ENCODE assay signal across 15 mouse cellular contexts in genomic region chr6:88914799-88915198, GRCm38 (mm10). TPM values are rescaled to one million over a fixed set of nuclear protein-coding genes. Genes with fewer than 3 reads are reported as not detected.
A peak's percentile ranks its signal among the peaks of the same experiment; 100 is the strongest.
DNase-seq lines count a peak whose midpoint lies in the region; ATAC-seq and TF ChIP-seq lines count a peak whose summit lies in the region.
"Had no signal": no experiment of that assay in that cellular context is flagged by ENCODE, and none has a peak within 500 bp of the region (broad histone marks: within the 10 kb centered on the region; RNA-seq: fewer than 3 reads in every experiment).

No protein-coding gene starts in this region.

- no peak for TF ChIP-seq CTCF in forebrain, postnatal 0 days (IDR thresholded peaks at IDR 0.05; ENCODE audit: low read depth)
- no peak for TF ChIP-seq CTCF in heart, postnatal 0 days (IDR thresholded peaks at IDR 0.05; ENCODE audit: low read depth)
- no peak for TF ChIP-seq CTCF in liver, postnatal 0 days (IDR thresholded peaks at IDR 0.05; ENCODE audit: low read depth)

- no peak overlapping the region for H3K4me3 ChIP-seq in forebrain, embryonic 10.5 days
- H3K4me3 ChIP-seq in forebrain, postnatal 0 days (ENCODE audit: low read depth, low read length) = no peak overlapping the region
- peak overlapping the region; percentile 14 for H3K4me3 ChIP-seq in megakaryocyte, embryonic 14.5 days (replicated peaks)
- H3K4me3 ChIP-seq in heart, postnatal 0 days (ENCODE audit: low read depth, low read length) = no peak overlapping the region
- no peak overlapping the region for H3K4me3 ChIP-seq in liver, postnatal 0 days (ENCODE audit: low read depth, low read length)
- H3K4me3 ChIP-seq: limb, embryonic 10.5 days; midbrain, embryonic 12.5 days had no signal

- no peak for TF ChIP-seq EP300 in heart, postnatal 0 days (IDR thresholded peaks at IDR 0.05; ENCODE audit: low read depth)
- TF ChIP-seq EP300 in liver, postnatal 0 days (IDR thresholded peaks at IDR 0.05; ENCODE audit: low read depth) = no peak

- H3K36me3 ChIP-seq in forebrain, embryonic 10.5 days (replicated peaks) = peaks cover 28% of the 10 kb centered on the region
- H3K36me3 ChIP-seq in forebrain, postnatal 0 days (ENCODE audit: insufficient read depth) = peaks cover 8% of the 10 kb centered on the region; the same call in 1 of the 2 replicates
- peaks cover 35% of the 10 kb centered on the region for H3K36me3 ChIP-seq in megakaryocyte, embryonic 14.5 days (replicated peaks; ENCODE audit: low read length)
- H3K36me3 ChIP-seq in heart, postnatal 0 days (replicated peaks; ENCODE audit: control insufficient read depth, insufficient read depth, low read length) = peaks cover 22% of the 10 kb centered on the region
- peaks cover 25% of the 10 kb centered on the region for H3K36me3 ChIP-seq in liver, postnatal 0 days (replicated peaks; ENCODE audit: insufficient read depth, low read length)

- 0 out of 2 replicates have a peak overlapping the region, but pooled peaks have one; percentile 1 for H3K27ac ChIP-seq in forebrain, embryonic 10.5 days
- H3K27ac ChIP-seq in forebrain, postnatal 0 days (ENCODE audit: low read depth, low read length) = no peak overlapping the region
- peak overlapping the region; percentile 67 for H3K27ac ChIP-seq in heart, postnatal 0 days (ENCODE audit: low read depth)
- H3K27ac ChIP-seq in liver, postnatal 0 days (ENCODE audit: low read depth) = peak overlapping the region; percentile 89
- H3K27ac ChIP-seq: limb, embryonic 10.5 days; midbrain, embryonic 12.5 days had no signal

- H3K9ac ChIP-seq in forebrain, postnatal 0 days = no peak overlapping the region
- no peak overlapping the region for H3K9ac ChIP-seq in heart, postnatal 0 days (replicated peaks; ENCODE audit: low read depth, low read length)
- H3K9ac ChIP-seq in liver, postnatal 0 days (replicated peaks) = no peak overlapping the region
- H3K9ac ChIP-seq: midbrain, embryonic 12.5 days had no signal

- H3K27me3 ChIP-seq in forebrain, embryonic 10.5 days (ENCODE audit: poor library complexity, severe bottlenecking) = no peaks in the 10 kb centered on the region
- H3K27me3 ChIP-seq in forebrain, postnatal 0 days (ENCODE audit: insufficient read depth, low read length) = no peaks in the 10 kb centered on the region
- H3K27me3 ChIP-seq in megakaryocyte, embryonic 14.5 days (replicated peaks) = peaks cover 17% of the 10 kb centered on the region
- H3K27me3 ChIP-seq in heart, postnatal 0 days (ENCODE audit: control insufficient read depth, insufficient read depth, low read length) = no peaks in the 10 kb centered on the region
- H3K27me3 ChIP-seq in liver, postnatal 0 days (ENCODE audit: insufficient read depth, low read length) = no peaks in the 10 kb centered on the region

- no peak for DNase-seq in forebrain, embryonic 10.5 days (ENCODE audit: extremely low spot score, low spot score)
- no peak for DNase-seq in forebrain, postnatal 0 days
- peak; percentile 52 for DNase-seq in heart, postnatal 0 days (ENCODE audit: low spot score)
- DNase-seq in liver, postnatal 0 days = no peak
- no peak for DNase-seq in lung, postnatal 36 days
- DNase-seq: B cell, adult 2 months; gastrocnemius, postnatal 14 days; lung, adult 2 months; lung, postnatal 4 days; thymus, postnatal 36 days had no signal

- H3K4me1 ChIP-seq in forebrain, embryonic 10.5 days = 0 out of 2 replicates have a peak, but pooled peaks cover 4% of the 10 kb centered on the region
- H3K4me1 ChIP-seq in forebrain, postnatal 0 days (ENCODE audit: insufficient read depth) = no peaks in the 10 kb centered on the region
- peaks cover 60% of the 10 kb centered on the region for H3K4me1 ChIP-seq in megakaryocyte, embryonic 14.5 days
- peaks cover 24% of the 10 kb centered on the region for H3K4me1 ChIP-seq in heart, postnatal 0 days (ENCODE audit: control insufficient read depth, insufficient read depth)
- H3K4me1 ChIP-seq in liver, postnatal 0 days (ENCODE audit: insufficient read depth) = peaks cover 22% of the 10 kb centered on the region
- H3K4me1 ChIP-seq: limb, embryonic 10.5 days; midbrain, embryonic 12.5 days had no signal

- H3K4me2 ChIP-seq in forebrain, postnatal 0 days (ENCODE audit: low read depth) = no peak overlapping the region
- H3K4me2 ChIP-seq in heart, postnatal 0 days (ENCODE audit: low read depth, low read length) = no peak overlapping the region
- peak overlapping the region; percentile 60 for H3K4me2 ChIP-seq in liver, postnatal 0 days (ENCODE audit: low read depth, low read length)
- H3K4me2 ChIP-seq: midbrain, embryonic 12.5 days had no signal

- no peaks in the 10 kb centered on the region for H3K9me3 ChIP-seq in forebrain, embryonic 10.5 days
- H3K9me3 ChIP-seq in forebrain, postnatal 0 days (ENCODE audit: low read length) = no peaks in the 10 kb centered on the region
- no peaks in the 10 kb centered on the region for H3K9me3 ChIP-seq in megakaryocyte, embryonic 14.5 days
- H3K9me3 ChIP-seq in heart, postnatal 0 days (replicated peaks; ENCODE audit: control insufficient read depth, low read length) = no peaks in the 10 kb centered on the region
- H3K9me3 ChIP-seq in liver, postnatal 0 days (ENCODE audit: low read length) = no peaks in the 10 kb centered on the region
- H3K9me3 ChIP-seq: limb, embryonic 10.5 days; midbrain, embryonic 12.5 days had no signal

- WGBS in forebrain, embryonic 10.5 days = 83% methylated on average over 5 of the region's 5 CpGs
- 83% methylated on average over 5 of the region's 5 CpGs for WGBS in forebrain, postnatal 0 days
- 34% methylated on average over 5 of the region's 5 CpGs for WGBS in heart, postnatal 0 days
- 78% methylated on average over 5 of the region's 5 CpGs for WGBS in liver, postnatal 0 days (ENCODE audit: insufficient replicate concordance)

- ATAC-seq in forebrain, postnatal 0 days = no peak
- ATAC-seq in megakaryocyte, adult 5-6 weeks (ENCODE audit: poor library complexity, severe bottlenecking) = no peak
- peak; percentile 54 for ATAC-seq in heart, postnatal 0 days (ENCODE audit: insufficient read depth, low read depth)
- ATAC-seq in liver, postnatal 0 days = no peak
- ATAC-seq in frontal cortex, adult (ENCODE audit: low TSS enrichment) = no peak

RNA-seq across cellular contexts. Expression of gene Tpra1, which starts 12.7 kb away (rescaled TPM):
- polyA plus RNA-seq in forebrain, embryonic 10.5 days (2016; fragmentation: Nextera tagmentation; extraction: Ambion mirVana) = 47.9 and 51.5 TPM in 2 replicates
- total RNA-seq in forebrain, postnatal 0 days (2014; rRNA removed) = 45.0 and 69.2 TPM in 2 replicates
- polyA plus RNA-seq in forebrain, postnatal 0 days (2015; fragmentation: Nextera tagmentation; extraction: Ambion mirVana) = 35.0 and 41.4 TPM in 2 replicates
- 102 and 155 TPM in 2 replicates for polyA plus RNA-seq in megakaryocyte, embryonic 14.5 days (2012; ENCODE audit: insufficient read depth, low replicate concordance)
- total RNA-seq in megakaryocyte, adult 5-6 weeks (2015) = 24.0 and 26.1 TPM in 2 replicates
- 32.4 and 35.5 TPM in 2 replicates for total RNA-seq in megakaryocyte, adult 5-6 weeks (2017)
- total RNA-seq in heart, postnatal 0 days (2014; rRNA removed; ENCODE audit: low replicate concordance) = 45.9 and 131 TPM in 2 replicates
- polyA plus RNA-seq in heart, postnatal 0 days (2015; fragmentation: Nextera tagmentation; extraction: Ambion mirVana) = 39.1 and 46.9 TPM in 2 replicates
- polyA plus RNA-seq in liver, postnatal 0 days (2015; fragmentation: Nextera tagmentation; extraction: Ambion mirVana) = 32.2 and 33.9 TPM in 2 replicates

RNA-seq across cellular contexts. Expression of gene Mcm2, which starts 16.2 kb away (rescaled TPM):
- 305 and 322 TPM in 2 replicates for polyA plus RNA-seq in forebrain, embryonic 10.5 days (2016; fragmentation: Nextera tagmentation; extraction: Ambion mirVana)
- total RNA-seq in forebrain, postnatal 0 days (2014; rRNA removed) = 14.8 and 19.3 TPM in 2 replicates
- 14.1 and 14.9 TPM in 2 replicates for polyA plus RNA-seq in forebrain, postnatal 0 days (2015; fragmentation: Nextera tagmentation; extraction: Ambion mirVana)
- 133 and 188 TPM in 2 replicates for polyA plus RNA-seq in megakaryocyte, embryonic 14.5 days (2012; ENCODE audit: insufficient read depth, low replicate concordance)
- 45.4 and 47.7 TPM in 2 replicates for total RNA-seq in megakaryocyte, adult 5-6 weeks (2015)
- 77.2 TPM in 2 replicates for total RNA-seq in megakaryocyte, adult 5-6 weeks (2017)
- total RNA-seq in heart, postnatal 0 days (2014; rRNA removed; ENCODE audit: low replicate concordance) = 38.8 and 49.9 TPM in 2 replicates
- polyA plus RNA-seq in heart, postnatal 0 days (2015; fragmentation: Nextera tagmentation; extraction: Ambion mirVana) = 25.2 and 25.6 TPM in 2 replicates
- polyA plus RNA-seq in liver, postnatal 0 days (2015; fragmentation: Nextera tagmentation; extraction: Ambion mirVana) = 42.1 and 53.6 TPM in 2 replicates

RNA-seq across cellular contexts. Expression of gene Podxl2, which starts 40.0 kb away (rescaled TPM):
- 44.7 and 52.8 TPM in 2 replicates for polyA plus RNA-seq in forebrain, embryonic 10.5 days (2016; fragmentation: Nextera tagmentation; extraction: Ambion mirVana)
- total RNA-seq in forebrain, postnatal 0 days (2014; rRNA removed) = 917 and 954 TPM in 2 replicates
- 702 and 718 TPM in 2 replicates for polyA plus RNA-seq in forebrain, postnatal 0 days (2015; fragmentation: Nextera tagmentation; extraction: Ambion mirVana)
- 1.2 and 3.2 TPM in 2 replicates for polyA plus RNA-seq in megakaryocyte, embryonic 14.5 days (2012; ENCODE audit: insufficient read depth, low replicate concordance)
- total RNA-seq in megakaryocyte, adult 5-6 weeks (2015) = not detected in 2 replicates
- total RNA-seq in megakaryocyte, adult 5-6 weeks (2017) = 0.16 and 0.40 TPM in 2 replicates
- total RNA-seq in heart, postnatal 0 days (2014; rRNA removed; ENCODE audit: low replicate concordance) = 90.9 and 101 TPM in 2 replicates
- polyA plus RNA-seq in heart, postnatal 0 days (2015; fragmentation: Nextera tagmentation; extraction: Ambion mirVana) = 60.3 and 60.8 TPM in 2 replicates
- polyA plus RNA-seq in liver, postnatal 0 days (2015; fragmentation: Nextera tagmentation; extraction: Ambion mirVana) = 1.1 and 1.3 TPM in 2 replicates

Comparison
In these comparisons a context has a peak if more than half of its experiments do, and no peak if none do; other contexts are left out.
1. RNA of gene Podxl2, which starts 40.0 kb away (polyA plus RNA-seq): 702 to 718 TPM in forebrain, postnatal 0 days, 60.3 to 60.8 TPM in heart, postnatal 0 days and 44.7 to 52.8 TPM in forebrain, embryonic 10.5 days; 1.2 to 3.2 TPM in megakaryocyte, embryonic 14.5 days and 1.1 to 1.3 TPM in liver, postnatal 0 days; every median in the first group is over 10 times any median in the second.